Mouse (Mus musculus): Measurements from ENCODE around the gene Notch3.
"Not testable (repeated sequence)": the region's sequence is repeated elsewhere in the genome, so short reads cannot be mapped to it uniquely, and the experiment has no call there.

Gene Notch3
- long read RNA-seq, experiment 1, result 0 reads
- long read RNA-seq, experiment 2, result 0 reads

- intact Hi-C loops (cut with DNase I), result no loop called here
Observed at GRCm38 (mm10) chr17:32166687-32167086, at the start of gene Notch3. TSS of gene Notch3 (minus strand) at chr17:32166852.

DNA sequence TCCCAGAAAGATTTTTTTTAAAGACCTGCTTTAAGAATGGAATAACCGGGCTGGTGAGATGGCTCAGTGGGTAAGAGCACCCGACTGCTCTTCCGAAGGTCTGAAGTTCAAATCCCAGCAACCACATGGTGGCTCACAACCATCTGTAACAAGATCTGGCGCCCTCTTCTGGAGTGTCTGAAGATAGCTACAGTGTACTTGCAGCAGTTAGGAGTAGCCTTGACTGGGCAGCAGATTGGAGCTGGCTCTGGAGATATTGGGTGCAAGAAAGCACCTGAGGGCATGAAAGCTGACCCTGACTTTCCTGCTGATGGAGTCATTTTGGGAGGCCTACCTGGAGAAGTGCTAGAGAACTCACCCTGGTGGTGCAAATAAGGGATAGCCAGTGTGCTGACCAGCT is 48.9 kb upstream of the Notch3 start:
- intact Hi-C loops (cut with DNase I), result not testable (repeated sequence)

DNA sequence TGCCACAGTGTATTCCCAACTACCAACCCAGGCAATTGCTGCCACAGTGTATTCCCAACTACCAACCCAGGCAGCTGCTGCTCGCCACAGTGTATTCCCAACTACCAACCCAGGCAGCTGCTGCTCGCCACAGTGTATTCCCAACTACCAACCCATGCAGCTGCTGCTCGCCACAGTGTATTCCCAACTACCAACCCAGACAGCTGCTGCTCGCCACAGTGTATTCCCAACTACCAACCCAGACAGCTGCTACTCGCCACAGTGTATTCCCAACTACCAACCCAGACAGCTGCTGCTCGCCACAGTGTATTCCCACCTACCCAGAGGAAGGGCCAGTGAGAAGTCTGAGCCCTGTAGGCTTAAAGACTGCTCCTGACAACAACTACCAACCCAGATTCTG is 44.9 kb upstream of the Notch3 start:
- intact Hi-C loops (cut with DNase I), result not testable (repeated sequence)

- intact Hi-C loops (cut with DNase I), result loop anchor here (5.0 kb wide), 1 partner anchor 67 kb away; no protein-coding TSS in a partner anchor
Observed at GRCm38 (mm10) chr17:32209752-32210151, 43.1 kb upstream of the Notch3 start.

- intact Hi-C loops (cut with DNase I), result loop anchor here (5.0 kb wide), 1 partner anchor 67 kb away; no protein-coding TSS in a partner anchor
Observed at GRCm38 (mm10) chr17:32209144-32209543, 42.5 kb upstream of the Notch3 start.

DNA sequence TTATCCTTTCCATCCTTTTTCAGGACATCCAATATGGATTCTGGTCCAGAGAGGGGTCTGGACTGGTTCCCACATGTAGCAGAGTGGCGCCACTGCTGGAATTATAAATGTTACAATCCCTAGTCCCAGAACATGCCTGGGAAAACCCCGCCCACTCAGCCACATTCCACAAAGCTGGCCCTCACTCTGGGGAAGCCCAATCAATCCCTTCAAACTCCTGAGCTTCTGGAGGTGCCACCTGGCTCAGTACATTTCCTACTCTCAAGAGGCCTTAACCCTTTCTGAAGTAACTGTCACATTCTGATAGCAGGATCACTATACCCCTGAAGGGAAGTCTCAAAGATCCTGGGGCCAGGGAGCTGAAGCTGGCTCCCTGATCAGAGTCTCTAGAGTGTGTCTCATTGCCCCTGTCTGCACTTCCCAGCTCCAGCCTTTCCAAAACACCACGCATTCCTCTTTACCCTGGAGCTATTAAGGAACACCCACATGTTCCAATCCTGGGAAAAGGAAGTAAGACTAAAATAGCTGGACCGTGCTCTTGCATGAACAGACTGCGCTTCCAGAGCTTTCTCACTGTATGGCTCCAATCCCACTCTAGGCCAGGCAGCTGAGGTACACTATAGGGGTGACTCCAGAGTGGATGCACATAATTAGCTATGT is 41.1 kb upstream of the Notch3 start:
- intact Hi-C loops (cut with DNase I), result loop anchor here (5.0 kb wide), 1 partner anchor 65 kb away; no protein-coding TSS in a partner anchor

GRCm38 (mm10) chr17:32205345-32205744 is 38.7 kb upstream of the Notch3 start:
- intact Hi-C loops (cut with DNase I), result loop anchor here (5.0 kb wide), 1 partner anchor 63 kb away; no protein-coding TSS in a partner anchor

DNA sequence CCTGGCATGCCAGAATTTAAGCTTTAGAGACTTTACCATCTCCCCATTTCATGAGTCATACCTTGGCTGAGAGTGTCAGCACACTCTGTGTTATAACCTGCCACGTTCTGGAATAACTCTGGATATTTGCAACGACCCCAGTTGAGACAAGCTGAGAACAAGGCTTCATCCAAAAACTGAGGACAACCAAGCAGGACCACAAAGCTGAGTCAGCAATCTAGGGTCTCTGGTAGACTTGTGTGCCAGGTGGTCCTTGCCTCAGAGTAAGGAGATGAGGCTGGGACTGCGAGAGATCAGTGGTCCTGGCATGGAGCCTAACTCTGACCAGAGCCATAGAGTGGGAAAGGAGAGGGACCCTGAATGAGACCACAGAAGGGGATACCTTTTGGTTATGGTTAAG is 36.3 kb upstream of the Notch3 start:
- intact Hi-C loops (cut with DNase I), result no loop called here

- intact Hi-C loops (cut with DNase I), result no loop called here
Observed at GRCm38 (mm10) chr17:32201086-32201485, 34.4 kb upstream of the Notch3 start.

DNA sequence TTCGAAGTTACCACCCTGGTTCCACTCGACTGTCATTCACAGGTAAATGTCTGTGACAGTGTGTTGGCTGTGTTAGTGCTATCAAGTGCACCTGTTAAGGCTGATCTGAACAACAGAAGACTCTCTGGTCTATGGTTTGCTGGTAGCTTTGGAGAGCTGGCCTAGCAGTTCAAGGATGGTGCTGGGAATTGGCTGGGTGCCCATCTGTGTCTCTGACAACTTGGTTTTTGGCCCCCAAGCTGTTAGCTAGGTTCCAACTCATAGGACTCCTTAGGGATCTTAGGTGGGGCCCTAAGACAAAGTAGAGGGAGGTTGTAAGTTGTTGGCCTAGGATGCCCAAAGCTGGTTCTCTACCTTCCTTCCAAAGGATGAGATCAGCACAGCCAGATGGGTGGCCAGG is 33.1 kb upstream of the Notch3 start:
- intact Hi-C loops (cut with DNase I), result no loop called here

DNA sequence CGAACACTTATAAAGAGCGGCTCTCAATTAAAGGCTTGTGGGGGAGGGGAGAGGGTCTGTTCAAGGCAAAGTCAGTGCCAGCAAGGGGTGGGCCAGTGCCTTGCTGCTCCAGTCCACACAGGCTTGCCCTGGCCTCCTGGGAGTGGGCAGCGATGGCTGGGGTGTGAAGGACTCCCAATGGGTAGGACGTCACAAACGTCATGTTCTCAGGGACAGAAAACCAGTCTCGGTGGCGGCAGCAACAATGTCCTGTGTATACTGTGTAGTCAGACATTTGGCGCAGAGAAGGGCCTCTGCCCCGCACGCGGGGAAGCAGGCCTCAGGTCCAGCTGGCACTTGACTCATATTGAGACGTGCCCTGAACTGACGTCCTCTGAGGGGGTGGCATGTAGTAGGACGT is 30.5 kb upstream of the Notch3 start:
- intact Hi-C loops (cut with DNase I), result no loop called here

GRCm38 (mm10) chr17:32195725-32196124 is 29.1 kb upstream of the Notch3 start:
- intact Hi-C loops (cut with DNase I), result no loop called here

GRCm38 (mm10) chr17:32193010-32193409 is 26.4 kb upstream of the Notch3 start:
- intact Hi-C loops (cut with DNase I), result no loop called here

DNA sequence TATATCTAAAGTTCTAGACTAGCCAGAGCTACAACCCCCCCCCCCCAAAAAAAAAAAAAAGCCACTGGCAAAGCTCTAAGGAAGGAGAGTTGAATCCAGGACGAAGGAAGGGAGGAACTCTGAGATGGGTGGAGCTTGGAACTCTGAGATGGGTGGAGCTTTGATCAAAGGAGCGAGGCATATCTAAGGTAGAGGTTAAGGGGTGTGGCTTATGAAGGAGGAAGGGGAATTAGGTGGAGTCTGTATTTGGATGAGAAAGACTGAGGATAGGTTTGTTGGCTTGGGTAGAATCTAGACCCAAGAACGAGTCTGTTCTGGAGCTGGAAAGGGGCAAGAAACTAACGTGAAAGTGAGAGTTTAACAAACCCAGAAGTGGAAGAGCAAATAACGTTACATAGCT is 23.2 kb upstream of the Notch3 start:
- intact Hi-C loops (cut with DNase I), result no loop called here

- intact Hi-C loops (cut with DNase I), result no loop called here
Observed at GRCm38 (mm10) chr17:32188863-32189636, 22.4 kb upstream of the Notch3 start, which contains the start of gene Ephx3. TSS of gene Ephx3 (minus strand) at chr17:32189549.

GRCm38 (mm10) chr17:32183017-32183416 is 16.4 kb upstream of the Notch3 start:
- intact Hi-C loops (cut with DNase I), result no loop called here

DNA sequence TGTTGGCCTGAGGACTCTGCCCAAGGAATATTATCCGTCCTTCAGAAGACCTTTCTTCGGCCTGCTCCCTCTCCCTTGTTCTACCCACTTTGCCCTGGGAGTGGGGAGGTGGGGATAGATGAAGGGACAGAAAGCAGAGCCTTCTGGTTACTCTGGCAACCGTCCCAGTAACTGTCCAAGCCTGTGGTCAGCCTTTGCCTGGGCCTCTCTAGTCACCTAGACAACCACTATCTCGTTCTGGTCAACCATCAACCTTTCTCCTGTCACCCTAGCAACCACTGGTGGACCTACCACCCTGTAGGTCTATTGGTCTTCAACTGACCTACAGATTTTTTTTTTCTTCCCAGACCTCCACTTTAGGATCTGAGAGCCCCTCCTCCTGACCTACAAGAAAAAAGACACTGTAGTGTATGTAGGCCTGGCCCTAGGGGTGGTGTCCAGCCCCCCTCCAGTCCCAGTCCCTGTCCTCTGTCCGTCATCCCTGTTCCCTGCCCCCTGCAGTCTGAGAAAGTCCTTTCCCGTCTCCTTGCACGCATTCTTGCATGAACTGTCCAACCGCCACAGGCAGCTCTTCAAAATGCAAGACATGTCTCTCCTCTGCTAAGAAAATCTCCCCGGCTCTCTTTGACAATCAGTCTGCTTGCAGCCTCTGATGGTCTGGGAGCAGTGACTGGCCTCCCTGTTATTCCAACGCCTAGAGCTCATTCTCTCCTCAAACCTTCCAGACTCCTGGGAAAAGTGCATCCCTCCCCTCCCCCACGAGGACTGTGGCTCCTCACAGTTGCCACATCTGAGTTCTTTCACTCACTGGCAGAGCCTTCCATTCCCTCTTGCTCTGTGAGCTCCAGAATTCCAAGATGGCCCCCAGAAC is 13.2 kb upstream of the Notch3 start:
- intact Hi-C loops (cut with DNase I), result no loop called here

GRCm38 (mm10) chr17:32176919-32177318 is 10.3 kb upstream of the Notch3 start:
- intact Hi-C loops (cut with DNase I), result no loop called here

- intact Hi-C loops (cut with DNase I), result no loop called here
Observed at GRCm38 (mm10) chr17:32173166-32173565, 6.5 kb upstream of the Notch3 start.

DNA sequence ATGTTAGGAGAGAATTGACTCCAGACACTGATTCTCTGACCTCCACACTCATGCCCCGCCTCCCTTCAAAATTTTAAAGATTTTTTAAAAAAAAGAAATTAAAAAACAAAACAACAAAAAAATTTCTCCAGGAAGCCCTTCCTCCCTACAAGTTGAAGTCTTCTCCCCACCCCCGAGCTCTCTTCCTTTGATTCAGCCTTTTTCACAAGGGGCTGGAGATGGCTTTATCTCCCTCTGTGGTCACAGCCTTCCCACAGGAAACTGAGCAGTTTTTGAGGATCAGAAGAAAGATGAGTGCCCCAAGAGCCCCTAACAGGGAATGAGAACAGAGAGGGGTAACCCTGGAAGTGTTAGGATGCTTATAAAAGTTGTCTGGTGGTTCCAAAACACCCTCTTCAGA is 5.8 kb upstream of the Notch3 start:
- intact Hi-C loops (cut with DNase I), result no loop called here

DNA sequence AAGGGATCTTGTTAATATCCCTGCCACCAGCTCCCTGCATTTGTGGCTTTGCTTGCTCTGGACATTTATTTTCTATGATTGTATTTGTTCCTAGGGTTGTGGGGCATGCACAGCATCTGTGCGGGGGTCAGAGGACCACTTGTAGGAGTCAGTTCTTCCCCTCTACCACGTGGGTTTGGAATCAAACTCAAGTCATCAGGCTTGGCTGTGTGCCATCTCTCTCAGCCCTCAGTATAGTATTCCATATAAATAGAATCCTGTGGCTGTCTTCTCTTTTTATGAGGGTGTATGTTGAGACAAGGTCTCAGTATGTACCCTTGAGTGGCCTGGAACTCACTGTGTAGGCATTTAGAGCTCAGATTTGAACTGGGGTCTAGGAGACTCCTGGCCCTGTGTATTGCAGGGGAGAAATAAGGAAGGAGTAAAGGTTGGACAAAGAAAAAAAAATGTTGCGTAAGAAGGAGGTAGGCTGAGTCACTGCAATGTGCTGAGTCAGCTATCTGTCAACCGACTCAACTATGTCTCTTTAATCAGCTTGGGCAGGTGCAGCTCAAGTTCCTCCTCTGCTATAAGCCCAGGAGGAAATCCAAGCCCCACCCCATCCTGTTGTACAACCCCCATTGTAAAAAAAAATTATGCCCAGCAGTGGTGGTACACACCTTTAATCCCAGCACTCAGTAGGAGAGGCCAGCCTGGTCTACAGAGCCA is 3.0 kb upstream of the Notch3 start:
- intact Hi-C loops (cut with DNase I), result no loop called here

Data from adrenal gland (tissue).